Mouse (Mus musculus) gastrocnemius, postnatal 36 days (tissue): ENCODE measurements at regions not wholly inside any gene's neighbourhood (a gene's known extent, or its start where the extent isn't known, plus 50 kb on each side); places are given as distances from the start of the nearest gene placed in this dataset.
"Not testable (repeated sequence)": the region's sequence is repeated elsewhere in the genome, so short reads cannot be mapped to it uniquely, and the experiment has no call there.

ENCODE experiments used
- DNase-seq, 2 experiments: peaks; one replicate each; pipeline ENCODE4 v3.0.0; 2022
- intact Hi-C: fragments of 180-260 bp; cut with DNase I; formaldehyde crosslinking; loops from one replicate; pipeline ENCODE4 v1.15.1; 2025

- DNase-seq = no peak
- intact Hi-C loops = no loop called here
These were observed 60.2 kb upstream of the Pim1 start for GRCm38 (mm10) chr17:29430401-29430800.

DNA sequence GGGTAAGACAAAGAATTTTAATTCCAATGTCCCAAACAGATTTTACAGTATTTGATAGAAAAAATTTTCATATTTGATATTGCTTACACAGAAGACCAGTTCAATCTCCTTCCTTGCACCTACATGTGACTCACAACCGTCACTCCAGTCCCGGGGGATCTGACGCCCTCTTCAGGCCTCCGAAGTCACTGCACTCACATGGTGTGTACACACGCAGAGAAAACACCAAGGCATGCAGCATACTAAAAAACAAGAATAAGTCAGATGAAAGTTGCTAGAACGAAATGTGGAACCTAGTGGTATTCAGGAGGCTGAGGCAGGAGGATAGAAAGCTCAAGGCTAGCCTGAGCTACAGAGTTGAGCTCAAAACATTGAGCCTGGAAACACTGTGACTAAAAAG is 59.7 kb upstream of the Pim1 start:
- no peak for DNase-seq
- intact Hi-C loops = no loop called here

DNA sequence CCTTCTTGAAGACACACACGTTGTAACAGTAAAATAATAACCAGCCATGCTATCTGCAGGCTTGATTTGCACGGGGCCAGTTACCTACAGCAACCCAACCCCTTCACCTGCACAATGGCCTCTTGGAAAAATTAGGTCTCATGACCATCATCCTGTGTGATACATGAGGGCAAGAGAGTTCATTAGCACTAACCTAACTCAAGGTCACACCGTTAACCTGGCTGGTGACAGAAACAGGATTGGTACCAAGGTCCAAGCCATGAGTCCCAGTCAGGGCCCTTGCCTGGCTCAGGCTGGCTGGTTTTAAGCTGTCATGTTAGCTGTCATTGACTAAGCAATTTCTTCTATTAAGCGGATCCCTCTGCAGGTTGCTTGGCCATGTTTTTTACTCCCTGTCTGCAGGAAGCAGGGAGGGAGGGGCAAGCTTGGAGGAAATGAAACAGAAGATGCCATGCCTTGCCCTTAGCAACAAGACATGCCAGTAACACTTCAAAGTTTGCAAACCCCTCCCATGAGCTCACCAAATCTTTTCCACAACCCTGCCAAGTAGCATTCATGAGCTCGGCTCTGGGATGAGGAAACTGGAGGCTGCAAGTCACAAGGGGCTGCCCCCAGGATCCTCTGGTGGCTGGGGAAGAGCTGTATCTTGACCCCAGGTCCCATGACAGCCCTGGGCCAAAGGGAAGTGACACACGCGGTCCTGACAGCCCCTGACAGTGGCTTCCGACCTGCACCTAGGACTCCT is 58.8 kb upstream of the Pim1 start:
- no peak for DNase-seq
- intact Hi-C loops = no loop called here

DNA sequence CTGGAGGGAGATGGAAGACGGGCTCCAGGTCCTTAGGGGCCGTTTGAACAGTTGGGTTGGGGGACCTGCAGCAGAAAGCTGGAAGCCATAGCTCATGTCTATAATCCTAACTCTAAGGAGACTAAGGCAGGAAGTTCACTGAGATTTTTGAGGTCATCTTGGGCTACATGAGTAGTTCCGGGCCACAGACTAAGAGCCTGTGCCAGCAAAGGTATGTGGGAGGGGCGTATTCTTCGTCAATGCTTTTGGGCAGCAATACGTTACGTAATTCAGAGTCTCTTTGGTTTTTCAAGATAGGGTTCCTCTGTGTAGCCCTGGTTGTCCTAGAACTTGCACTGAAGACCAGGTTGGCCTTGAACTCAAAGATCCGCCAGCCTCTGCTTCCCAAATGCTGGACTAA is 57.9 kb upstream of the Pim1 start:
- intact Hi-C loops = no loop called here

DNA sequence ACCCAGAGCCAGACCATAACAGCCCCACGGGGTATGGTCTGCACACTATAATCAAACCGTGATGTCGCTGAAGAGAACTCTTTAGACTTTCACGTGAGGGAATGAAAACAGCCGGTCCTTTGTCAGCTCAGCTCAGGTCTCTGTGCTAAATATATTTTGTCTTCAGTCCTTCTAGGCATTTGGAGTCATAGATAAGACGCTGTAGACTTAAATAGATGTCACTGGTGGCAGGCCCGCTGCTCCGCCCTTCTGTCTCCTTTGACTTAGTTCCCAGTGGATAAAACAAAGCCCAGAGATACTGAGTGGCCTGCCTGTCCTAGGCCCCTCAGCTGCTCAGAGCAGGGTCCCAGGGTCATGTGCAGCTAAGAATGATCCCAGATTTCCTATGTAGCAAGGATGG is 57.2 kb upstream of the Pim1 start:
- intact Hi-C loops = no loop called here

More for the DNA sequence above, 57.9 kb upstream of the Pim1 start:
- DNase-seq = no peak

DNA sequence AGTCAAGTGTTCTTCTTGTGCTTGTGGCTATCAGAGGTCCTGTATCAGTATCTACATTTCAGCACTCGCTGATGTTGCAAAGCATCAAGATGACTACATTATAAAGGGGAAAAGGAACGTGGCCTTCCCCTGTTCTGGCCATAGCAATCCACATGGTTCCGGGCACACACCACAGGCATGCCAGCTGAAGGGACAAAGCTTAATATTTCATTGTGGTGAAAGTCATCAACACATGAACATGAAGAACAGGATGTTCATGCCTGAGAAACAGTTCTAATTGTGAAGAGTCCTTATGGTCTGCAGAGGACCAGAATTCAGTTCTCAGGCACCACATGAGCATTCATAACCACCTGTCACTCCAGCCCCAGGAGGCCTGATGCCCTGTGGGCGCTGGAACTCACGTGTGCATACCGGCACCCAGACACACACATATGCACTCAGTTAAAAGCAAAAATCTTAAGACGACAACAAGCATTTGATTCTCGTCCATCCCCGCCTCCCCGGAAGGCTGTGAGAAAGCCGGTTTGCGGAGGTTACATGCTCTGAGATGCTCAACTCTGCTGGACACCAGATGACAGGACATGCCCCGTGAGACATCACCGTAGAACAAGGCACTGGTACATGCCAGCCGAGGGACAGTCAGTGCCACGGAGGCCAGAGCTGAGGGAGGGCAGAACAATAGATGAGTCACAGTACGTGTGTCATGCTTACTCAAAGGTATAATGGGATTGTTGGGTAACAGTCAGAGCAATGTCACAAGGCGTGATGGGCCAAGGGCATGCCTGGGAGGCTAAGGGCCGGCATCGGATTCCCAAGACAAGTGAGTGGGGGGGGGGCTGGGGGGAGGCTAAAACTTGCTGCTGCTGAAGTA is 56.2 kb upstream of the Pim1 start:
- intact Hi-C loops = no loop called here
- DNase-seq = no peak

More for the DNA sequence above, 57.2 kb upstream of the Pim1 start:
- no peak for DNase-seq

DNA sequence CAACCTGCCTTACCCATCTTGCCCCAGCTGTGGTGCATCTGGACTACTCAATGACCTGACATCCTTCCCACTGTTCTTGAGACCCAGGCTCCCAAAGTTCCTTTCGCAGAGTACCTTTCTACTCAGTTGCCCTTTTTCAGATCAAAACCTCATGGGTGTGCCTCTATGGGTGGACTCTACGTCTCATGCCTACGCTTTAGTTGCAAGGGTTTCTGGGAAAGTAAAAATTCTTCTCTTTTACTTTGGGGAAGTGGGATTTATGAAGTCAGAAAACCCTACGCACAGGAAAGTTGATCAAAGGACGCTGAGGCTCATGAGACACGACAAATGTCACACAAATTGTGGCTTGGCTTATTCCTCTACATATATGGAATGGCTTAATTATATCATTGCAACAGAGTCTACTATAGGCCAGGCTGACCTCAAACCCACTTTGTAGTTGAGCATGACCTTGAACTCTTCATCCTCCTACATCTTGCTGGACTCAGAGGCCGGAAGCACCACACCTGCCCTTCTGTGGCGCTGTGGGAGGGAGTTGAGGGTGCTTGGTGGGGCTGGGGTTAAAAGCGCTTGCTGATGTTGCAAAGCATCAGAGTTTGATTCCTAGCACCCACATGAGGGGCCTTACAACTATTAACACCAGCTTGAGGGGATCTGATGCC is 55.1 kb upstream of the Pim1 start:
- no peak for DNase-seq
- intact Hi-C loops = no loop called here

DNA sequence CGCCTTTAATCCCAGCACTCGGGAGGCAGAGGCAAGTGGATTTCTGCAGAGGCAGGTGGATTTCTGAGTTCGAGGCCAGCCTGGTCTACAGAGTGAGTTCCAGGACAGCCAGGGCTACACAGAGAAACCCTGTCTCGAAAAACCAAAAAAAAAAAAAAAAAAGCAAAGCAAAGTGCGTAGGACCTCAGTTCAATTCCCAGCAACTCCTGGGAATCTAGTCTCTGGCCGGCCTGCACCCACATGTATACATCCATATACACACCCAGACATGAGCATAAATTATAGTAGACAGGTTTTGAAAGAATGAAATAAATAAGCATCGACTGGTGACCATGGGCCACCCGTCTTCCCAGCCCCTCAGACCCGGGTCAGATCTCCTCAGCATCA is 54.1 kb upstream of the Pim1 start:
- intact Hi-C loops = not testable (repeated sequence)

DNA sequence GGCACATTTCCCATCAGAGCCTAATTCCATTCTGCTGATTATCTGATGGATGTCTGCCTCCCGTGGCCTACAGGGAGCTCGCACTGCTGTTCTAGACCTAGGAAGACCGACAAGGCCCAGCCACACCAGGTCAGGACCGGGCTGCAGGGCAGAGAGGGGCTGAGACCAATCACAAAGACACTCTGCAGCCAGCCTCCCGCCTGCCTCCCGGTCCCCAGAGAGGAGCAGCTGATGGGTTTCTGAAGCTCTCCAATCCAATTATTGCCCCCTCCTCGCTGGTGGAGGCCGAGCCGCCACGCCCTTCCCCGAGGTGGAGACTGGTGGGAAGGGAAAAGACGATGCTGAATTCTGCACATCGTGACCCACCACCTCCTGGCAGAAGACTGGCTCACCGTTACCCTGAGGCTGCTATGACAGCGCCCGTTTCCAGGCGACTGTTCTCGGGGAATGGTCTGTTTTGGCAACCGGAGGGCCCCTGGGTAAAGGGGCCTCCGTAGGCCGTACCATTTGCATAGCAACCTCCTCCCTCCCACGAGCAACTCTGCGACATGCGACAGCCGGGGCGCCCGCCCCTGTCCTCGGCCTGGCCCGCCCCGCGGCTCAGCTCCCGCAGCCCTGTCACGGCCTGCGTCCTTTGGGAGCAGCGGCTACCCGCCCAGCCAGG is 53.5 kb upstream of the Pim1 start:
- intact Hi-C loops = no loop called here
- DNase-seq = peak; percentile 55

More for the DNA sequence above, 54.1 kb upstream of the Pim1 start:
- DNase-seq = not testable (repeated sequence)

DNA sequence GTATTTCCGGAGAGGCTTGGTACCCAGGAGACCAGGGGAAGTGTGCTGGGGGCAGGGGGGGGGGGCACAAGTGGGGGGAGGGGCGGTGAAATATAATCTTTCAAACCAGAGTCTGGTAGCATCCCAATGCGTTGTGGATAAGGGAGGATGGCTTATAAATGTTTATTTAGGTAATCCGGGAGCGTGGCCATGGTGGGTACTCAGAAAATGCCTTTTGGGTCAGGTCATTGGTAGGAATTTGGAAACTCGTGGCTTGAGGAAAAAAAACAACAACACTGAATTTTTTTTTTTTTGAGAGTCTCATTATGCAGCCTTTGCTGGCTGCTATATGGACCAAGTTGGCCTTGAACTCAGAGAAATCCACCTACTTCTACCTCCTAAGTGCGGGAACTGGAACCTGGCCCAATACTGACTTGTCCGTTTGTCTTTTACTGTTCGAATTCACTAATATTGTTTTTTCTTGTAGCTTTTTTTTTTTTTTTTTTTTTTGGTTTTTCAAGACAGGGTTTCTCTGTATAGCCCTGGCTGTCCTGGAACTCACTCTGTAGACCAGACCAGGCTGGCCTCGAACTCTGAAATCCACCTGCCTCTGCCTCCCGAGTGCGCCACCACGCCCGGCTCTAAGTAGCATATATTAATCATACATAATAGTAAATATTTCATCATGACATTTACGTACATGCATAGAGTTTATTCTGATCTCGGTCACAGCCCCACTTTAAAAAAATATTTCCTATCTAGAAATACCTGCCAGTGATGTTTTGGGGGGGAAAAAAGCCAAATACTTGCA is 52.8 kb upstream of the Pim1 start:
- DNase-seq = no peak
- intact Hi-C loops = no loop called here

- intact Hi-C loops = no loop called here
These were observed 52.0 kb upstream of the Pim1 start for GRCm38 (mm10) chr17:29438347-29439235.

GRCm38 (mm10) chr17:29439992-29440391 is 50.6 kb upstream of the Pim1 start:
- no peak for DNase-seq
- intact Hi-C loops = no loop called here

More at GRCm38 (mm10) chr17:29438347-29439235, 52.0 kb upstream of the Pim1 start:
- DNase-seq = peak; percentile 46 to 56

DNA sequence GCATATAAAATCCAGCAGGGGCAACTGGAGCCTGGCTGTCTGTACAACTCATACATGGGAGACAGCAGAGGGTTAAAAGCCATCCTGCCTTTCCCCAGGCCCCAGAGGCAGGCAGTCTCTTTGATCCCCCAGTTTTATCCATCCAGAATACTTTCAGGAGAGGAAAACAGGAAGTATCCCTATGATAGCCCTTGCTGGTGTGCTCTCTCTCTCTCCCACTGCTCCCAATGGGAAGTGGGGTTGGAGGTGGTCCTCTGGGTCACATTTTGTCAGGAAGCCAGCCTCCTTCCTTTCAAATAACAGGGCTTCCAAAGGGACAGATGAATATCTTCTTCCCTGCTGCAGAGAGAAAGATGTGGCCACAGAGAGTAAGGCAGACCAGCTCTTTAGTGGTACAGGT is 50.1 kb upstream of the Pim1 start:
- DNase-seq = no peak
- intact Hi-C loops = no loop called here
